Mouse (Mus musculus) heart, embryonic 15.5 days (tissue): Measurements from ENCODE around the gene Gucd1. TPM values are rescaled to one million over a fixed set of nuclear protein-coding genes. Genes with fewer than 3 reads are reported as not detected.

Source experiments
- ATAC-seq: fragments of 200-750 bp; cut with Nextera tagmentation; replicated peaks from 2 replicates; pipeline ENCODE4 v1.8.0; 2017; ENCODE audit warnings: low read depth, moderate TSS enrichment; ENCODE audit not compliant: insufficient number of reproducible peaks, insufficient read depth, low FRiP score
- H3K27ac ChIP-seq: fragments of 300-500 bp; sonication (generic); 2 replicates; pipeline ENCODE4 v1.5.1; 2015; ENCODE audit warnings: mild to moderate bottlenecking, inconsistent platforms
- H3K27me3 ChIP-seq: fragments of 300-500 bp; sonication (generic); 2 replicates; pipeline ENCODE4 v1.6.1; 2015; ENCODE audit warnings: inconsistent platforms
- H3K36me3 ChIP-seq: fragments of 300-500 bp; sonication (generic); 2 replicates; pipeline ENCODE4 v1.6.1; 2015; ENCODE audit warnings: mild to moderate bottlenecking, inconsistent platforms
- H3K4me1 ChIP-seq: fragments of 300-500 bp; sonication (generic); replicated peaks from 2 replicates; pipeline ENCODE4 v1.6.1; 2015; ENCODE audit warnings: inconsistent platforms
- H3K4me2 ChIP-seq: fragments of 300-500 bp; sonication (generic); 2 replicates; pipeline ENCODE4 v1.6.1; 2015; ENCODE audit warnings: inconsistent platforms, mild to moderate bottlenecking, moderate library complexity
- H3K4me3 ChIP-seq: fragments of 300-500 bp; sonication (generic); 2 replicates; pipeline ENCODE4 v1.5.1; 2015; ENCODE audit warnings: mild to moderate bottlenecking, inconsistent platforms
- H3K9ac ChIP-seq: fragments of 300-500 bp; sonication (generic); 2 replicates; pipeline ENCODE4 v1.6.1; 2015; ENCODE audit warnings: mild to moderate bottlenecking, inconsistent platforms
- H3K9me3 ChIP-seq: fragments of 300-500 bp; sonication (generic); replicated peaks from 2 replicates; pipeline ENCODE4 v1.6.1; 2016; ENCODE audit warnings: inconsistent platforms
- WGBS: fragments of 180-500 bp; shearing (Covaris S2); methylation state at CpG from one replicate; pipeline ENCODE4 v1.1.7; 2015; ENCODE audit warnings: mixed read lengths; 5-methylcytosine and 5-hydroxymethylcytosine counted together
- polyA plus RNA-seq: library from polyadenylated mRNA; unstranded; fragments of >200 nt; fragmentation: Nextera tagmentation; extraction: Ambion mirVana; gene quantifications from 2 replicates; pipeline ENCODE4 v1.2.1, GENCODE M21; 2015

The Gucd1 gene
- polyA plus RNA-seq, 1 experiment from 2014 or later = 22.8 TPM

- Histone ChIP-seq H3K4me1 (peaks cover 18% of the 10 kb centered on the region; the same call in 1 of the 2 replicates), H3K27ac (no peak overlapping the region), H3K4me3 (no peak overlapping the region), H3K36me3 (no peaks in the 10 kb centered on the region), H3K9me3 (no peaks in the 10 kb centered on the region), H3K9ac (no peak overlapping the region), H3K27me3 (no peaks in the 10 kb centered on the region), H3K4me2 (no peak overlapping the region)
- ATAC-seq = no peak
- 80% methylated on average over 3 of the region's 3 CpGs for WGBS
These were observed 185.5 kb downstream of the Gucd1 start for GRCm38 (mm10) chr10:75332268-75332667.

GRCm38 (mm10) chr10:75328201-75328704, 189.5 kb downstream of the Gucd1 start:
- ATAC-seq = no peak
- Histone ChIP-seq H3K27ac (no peak overlapping the region), H3K4me3 (no peak overlapping the region), H3K9me3 (no peaks in the 10 kb centered on the region), H3K4me2 (no peak overlapping the region), H3K36me3 (no peaks in the 10 kb centered on the region), H3K9ac (no peak overlapping the region), H3K4me1 (peaks cover 15% of the 10 kb centered on the region), H3K27me3 (no peaks in the 10 kb centered on the region)
- 75% methylated on average over 4 of the region's 4 CpGs for WGBS

- Histone ChIP-seq H3K4me3 (no peak overlapping the region), H3K27ac (no peak overlapping the region), H3K36me3 (no peaks in the 10 kb centered on the region), H3K4me2 (no peak overlapping the region), H3K9ac (no peak overlapping the region), H3K9me3 (no peaks in the 10 kb centered on the region), H3K27me3 (no peaks in the 10 kb centered on the region), H3K4me1 (peaks cover 17% of the 10 kb centered on the region)
- no peak; the same call in 1 of the 2 replicates for ATAC-seq
- 53% methylated on average over 11 of the region's 11 CpGs for WGBS
These were observed 190.7 kb downstream of the Gucd1 start for GRCm38 (mm10) chr10:75327081-75327480.

GRCm38 (mm10) chr10:75326553-75326952, 191.2 kb downstream of the Gucd1 start:
- Histone ChIP-seq H3K36me3 (no peaks in the 10 kb centered on the region), H3K27me3 (no peaks in the 10 kb centered on the region), H3K4me3 (no peak overlapping the region), H3K4me2 (no peak overlapping the region), H3K27ac (no peak overlapping the region), H3K4me1 (peaks cover 17% of the 10 kb centered on the region), H3K9me3 (no peaks in the 10 kb centered on the region), H3K9ac (no peak overlapping the region)
- WGBS = 55% methylated on average over 3 of the region's 3 CpGs
- ATAC-seq = peak; percentile 67; the same call in 1 of the 2 replicates

GRCm38 (mm10) chr10:75325821-75326220, 192.0 kb downstream of the Gucd1 start:
- H3K36me3 ChIP-seq = no peaks in the 10 kb centered on the region
- no peak for ATAC-seq
- no peak overlapping the region for H3K9ac ChIP-seq
- no peak overlapping the region for H3K4me2 ChIP-seq
- 91% methylated on average over 23 of the region's 23 CpGs for WGBS
- H3K27ac ChIP-seq = no peak overlapping the region
- no peaks in the 10 kb centered on the region for H3K9me3 ChIP-seq
- H3K4me1 ChIP-seq = peaks cover 17% of the 10 kb centered on the region
- H3K4me3 ChIP-seq = no peak overlapping the region
- H3K27me3 ChIP-seq = no peaks in the 10 kb centered on the region

DNA sequence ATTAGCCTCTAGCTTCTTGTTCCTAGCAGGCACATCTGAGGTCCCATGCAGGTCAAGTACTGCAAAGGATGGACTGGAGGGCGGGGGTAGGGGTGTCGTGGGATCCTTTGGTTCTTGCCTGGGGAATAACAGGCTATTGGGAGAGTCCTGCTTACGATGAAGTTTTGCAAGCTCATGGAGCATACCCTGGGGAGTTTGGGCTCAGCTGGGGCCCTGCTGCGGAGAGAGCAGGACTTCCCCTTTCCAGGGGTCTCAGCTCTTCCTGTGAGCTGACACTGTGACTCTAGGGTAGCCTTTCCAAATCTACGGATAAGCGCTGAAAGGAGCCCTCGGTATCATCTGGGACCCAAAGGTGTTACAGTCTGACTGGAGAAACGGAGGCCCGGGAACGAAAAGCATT, 193.4 kb downstream of the Gucd1 start:
- no peak overlapping the region for H3K27ac ChIP-seq
- H3K27me3 ChIP-seq = 0 out of 2 replicates have a peak, but pooled peaks cover 4% of the 10 kb centered on the region
- ATAC-seq = no peak
- no peaks in the 10 kb centered on the region for H3K9me3 ChIP-seq
- WGBS = 66% methylated on average over 10 of the region's 10 CpGs
- no peak overlapping the region for H3K4me2 ChIP-seq
- no peak overlapping the region for H3K4me3 ChIP-seq
- no peak overlapping the region for H3K9ac ChIP-seq
- no peaks in the 10 kb centered on the region for H3K36me3 ChIP-seq
- H3K4me1 ChIP-seq = peaks cover 17% of the 10 kb centered on the region

DNA sequence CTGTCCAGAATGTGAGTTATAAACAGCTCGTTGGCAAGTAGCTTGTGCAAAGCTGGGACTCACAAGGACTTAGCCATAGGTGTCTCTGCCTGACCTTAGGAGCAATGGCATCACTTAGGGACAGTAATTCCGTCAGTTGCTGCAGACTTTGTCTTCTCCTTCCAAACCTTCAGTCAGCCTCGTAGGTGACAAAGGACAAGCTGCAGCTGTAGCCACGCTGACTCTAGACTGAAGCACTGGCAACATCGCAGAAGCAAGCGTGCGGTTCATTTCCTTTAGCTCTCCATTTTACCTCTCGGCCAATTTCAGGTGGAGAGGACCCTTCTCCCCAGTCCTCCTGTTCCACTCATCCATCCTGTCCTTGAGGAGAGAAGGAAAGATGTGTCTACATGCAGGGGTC, 193.8 kb downstream of the Gucd1 start:
- no peak overlapping the region for H3K9ac ChIP-seq
- peaks cover 17% of the 10 kb centered on the region for H3K4me1 ChIP-seq
- 70% methylated on average over 8 of the region's 8 CpGs for WGBS
- no peak overlapping the region for H3K4me3 ChIP-seq
- no peak overlapping the region for H3K4me2 ChIP-seq
- H3K9me3 ChIP-seq = no peaks in the 10 kb centered on the region
- 0 out of 2 replicates have a peak, but pooled peaks cover 5% of the 10 kb centered on the region for H3K27me3 ChIP-seq
- H3K36me3 ChIP-seq = no peaks in the 10 kb centered on the region
- no peak for ATAC-seq
- no peak overlapping the region for H3K27ac ChIP-seq

DNA sequence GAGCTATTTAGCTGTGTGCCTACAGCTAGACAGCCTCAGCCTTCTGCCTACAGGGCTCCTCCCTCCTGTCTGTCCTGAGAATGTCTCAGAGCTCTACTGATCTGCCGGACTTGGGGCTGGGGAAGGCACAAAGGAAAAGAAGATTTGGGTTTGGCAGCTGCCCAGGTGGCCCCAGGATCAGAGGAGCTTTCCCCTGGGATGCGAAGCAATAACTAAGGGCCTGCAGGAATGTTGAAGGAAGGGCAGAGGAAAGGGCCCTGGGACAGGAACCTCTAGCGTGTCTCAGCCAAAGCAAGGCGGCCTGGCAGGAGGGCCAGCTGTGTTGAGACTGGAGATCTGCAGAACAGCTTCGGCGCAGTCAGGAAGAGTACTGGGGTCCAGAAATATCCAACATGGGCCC, 194.8 kb downstream of the Gucd1 start:
- H3K27ac ChIP-seq = no peak overlapping the region
- 56% methylated on average over 6 of the region's 6 CpGs for WGBS

DNA sequence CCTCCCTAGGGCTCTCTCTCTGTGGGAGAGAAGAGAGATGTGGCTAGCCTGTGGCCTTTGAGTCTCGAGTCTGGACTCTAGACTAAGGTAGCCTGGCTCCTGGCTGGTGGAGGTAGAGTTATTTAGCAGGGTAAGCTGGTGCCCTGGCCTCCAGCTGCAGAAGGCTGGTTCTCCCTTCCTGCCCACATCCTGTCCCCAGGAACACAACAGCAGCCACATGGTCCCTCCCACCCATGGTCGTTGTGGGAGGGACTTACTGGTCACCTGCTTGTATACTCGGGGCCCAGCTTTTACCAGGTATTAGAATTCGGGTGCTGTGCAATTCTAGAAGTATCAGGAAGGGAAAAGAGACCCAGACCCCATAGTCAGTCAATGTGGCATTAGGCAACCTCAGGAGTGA, 197.5 kb downstream of the Gucd1 start:
- H3K9me3 ChIP-seq = no peaks in the 10 kb centered on the region
- H3K36me3 ChIP-seq = no peaks in the 10 kb centered on the region
- no peak overlapping the region for H3K4me3 ChIP-seq
- no peak overlapping the region for H3K9ac ChIP-seq
- peak overlapping the region; percentile 89 for H3K4me2 ChIP-seq
- 0 out of 2 replicates have a peak, but pooled peaks cover 8% of the 10 kb centered on the region for H3K27me3 ChIP-seq
- ATAC-seq = no peak
- H3K4me1 ChIP-seq = peaks cover 22% of the 10 kb centered on the region
- 50% methylated on average over 4 of the region's 4 CpGs for WGBS
- no peak overlapping the region for H3K27ac ChIP-seq

More for the DNA sequence above, 194.8 kb downstream of the Gucd1 start:
- Histone ChIP-seq H3K4me2 (no peak overlapping the region), H3K36me3 (no peaks in the 10 kb centered on the region), H3K27me3 (0 out of 2 replicates have a peak, but pooled peaks cover 6% of the 10 kb centered on the region), H3K4me3 (no peak overlapping the region), H3K4me1 (peaks cover 17% of the 10 kb centered on the region), H3K9me3 (no peaks in the 10 kb centered on the region), H3K9ac (no peak overlapping the region)
- no peak for ATAC-seq

- Histone ChIP-seq H3K4me3 (peak overlapping the region; percentile 64), H3K9ac (peak overlapping the region; percentile 71; the same call in 1 of the 2 replicates), H3K4me1 (peaks cover 38% of the 10 kb centered on the region), H3K4me2 (peak overlapping the region; percentile 89), H3K36me3 (no peaks in the 10 kb centered on the region), H3K9me3 (no peaks in the 10 kb centered on the region), H3K27ac (0 out of 2 replicates have a peak overlapping the region, but pooled peaks have one; percentile 70), H3K27me3 (0 out of 2 replicates have a peak, but pooled peaks cover 8% of the 10 kb centered on the region)
- ATAC-seq = no peak
- WGBS = 73% methylated on average over 6 of the region's 6 CpGs
These were observed 199.6 kb downstream of the Gucd1 start for GRCm38 (mm10) chr10:75318206-75318605.

GRCm38 (mm10) chr10:75316908-75317761, 200.6 kb downstream of the Gucd1 start:
- under 1% methylated on average over 80 of the region's 81 CpGs for WGBS
- no peaks in the 10 kb centered on the region for H3K9me3 ChIP-seq
- H3K36me3 ChIP-seq = 0 out of 2 replicates have a peak, but pooled peaks cover 3% of the 10 kb centered on the region
- H3K27me3 ChIP-seq = 0 out of 2 replicates have a peak, but pooled peaks cover 8% of the 10 kb centered on the region
- ATAC-seq = peak; percentile 57
- H3K4me1 ChIP-seq = peaks cover 39% of the 10 kb centered on the region
- peak overlapping the region; percentile 70 for H3K27ac ChIP-seq
- H3K4me2 ChIP-seq = peak overlapping the region; percentile 89
- H3K9ac ChIP-seq = peak overlapping the region; percentile 71
- peak overlapping the region; percentile 64 for H3K4me3 ChIP-seq

- peak within 1 kb of the TSS; percentile 64 for H3K4me3 ChIP-seq
- H3K27ac ChIP-seq = peak within 1 kb of the TSS; percentile 70
These were observed 201.1 kb downstream of the Gucd1 start, which contains the start of gene Adora2a for GRCm38 (mm10) chr10:75316872-75316907. Adora2a (plus strand) TSS chr10:75316877.

More at GRCm38 (mm10) chr10:75316872-75316907, 201.1 kb downstream of the Gucd1 start, which contains the start of gene Adora2a:
- WGBS = 0% methylated on average over 3 of the region's 4 CpGs
- peaks cover 5% of the 10 kb centered on the region; the same call in 1 of the 2 replicates for H3K36me3 ChIP-seq
- H3K9ac ChIP-seq = peak within 1 kb of the TSS; percentile 71
- 0 out of 2 replicates have a peak, but pooled peaks cover 8% of the 10 kb centered on the region for H3K27me3 ChIP-seq
- peak within 1 kb of the TSS; percentile 89 for H3K4me2 ChIP-seq
- peaks cover 39% of the 10 kb centered on the region for H3K4me1 ChIP-seq
- ATAC-seq = no peak
- no peaks in the 10 kb centered on the region for H3K9me3 ChIP-seq
